In genomic region chr5:146891127-146891526, GRCm38 (mm10) we compare ENCODE assay signal across 8 mouse cellular contexts. TPM values are rescaled to one million over a fixed set of nuclear protein-coding genes. Genes with fewer than 3 reads are reported as not detected.
DNase-seq lines count a peak whose midpoint lies in the region; ATAC-seq lines count a peak whose summit lies in the region.

No protein-coding gene starts in this region.

- H3K4me3 ChIP-seq in kidney, embryonic 15.5 days (replicated peaks), result no peak overlapping the region
- H3K4me3 ChIP-seq in limb, embryonic 10.5 days, result peak overlapping the region; percentile 27; the same call in 1 of the 2 replicates
- no peak overlapping the region for H3K4me3 ChIP-seq in midbrain, embryonic 14.5 days (replicated peaks; ENCODE audit: low read depth, low read length)

- H3K9me3 ChIP-seq in kidney, embryonic 15.5 days (replicated peaks), result no peaks in the 10 kb centered on the region
- no peaks in the 10 kb centered on the region for H3K9me3 ChIP-seq in limb, embryonic 10.5 days (replicated peaks)
- no peaks in the 10 kb centered on the region for H3K9me3 ChIP-seq in midbrain, embryonic 14.5 days (ENCODE audit: control insufficient read depth, low read length)

- H3K9ac ChIP-seq in kidney, embryonic 15.5 days, result no peak overlapping the region
- no peak overlapping the region for H3K9ac ChIP-seq in midbrain, embryonic 14.5 days (replicated peaks; ENCODE audit: low read length)

- H3K27me3 ChIP-seq in kidney, embryonic 15.5 days, result no peaks in the 10 kb centered on the region
- no peaks in the 10 kb centered on the region for H3K27me3 ChIP-seq in limb, embryonic 10.5 days (ENCODE audit: low read depth, poor library complexity, severe bottlenecking)
- H3K27me3 ChIP-seq in midbrain, embryonic 14.5 days (ENCODE audit: control insufficient read depth, insufficient read depth, low read length), result no peaks in the 10 kb centered on the region

- no peak for ATAC-seq in kidney, embryonic 15.5 days (replicated peaks; ENCODE audit: low FRiP score)
- ATAC-seq in erythroblast, adult 5-6 weeks (replicated peaks; ENCODE audit: low FRiP score, poor library complexity, severe bottlenecking), result 0 out of 2 replicates have a peak, but pooled peaks have one; percentile 46
- ATAC-seq in midbrain, embryonic 14.5 days (ENCODE audit: low FRiP score, low TSS enrichment), result no peak

- 15% methylated on average over 14 of the region's 14 CpGs for WGBS in kidney, embryonic 15.5 days
- 17% methylated on average over 14 of the region's 14 CpGs for WGBS in limb, embryonic 10.5 days
- 12% methylated on average over 14 of the region's 14 CpGs for WGBS in midbrain, embryonic 14.5 days

- H3K4me1 ChIP-seq in kidney, embryonic 15.5 days, result no peaks in the 10 kb centered on the region
- peaks cover 3% of the 10 kb centered on the region; the same call in 1 of the 2 replicates for H3K4me1 ChIP-seq in limb, embryonic 10.5 days
- no peaks in the 10 kb centered on the region for H3K4me1 ChIP-seq in midbrain, embryonic 14.5 days (ENCODE audit: control insufficient read depth, insufficient read depth, low read length)

- no peaks in the 10 kb centered on the region for H3K36me3 ChIP-seq in kidney, embryonic 15.5 days
- H3K36me3 ChIP-seq in limb, embryonic 10.5 days, result no peaks in the 10 kb centered on the region
- H3K36me3 ChIP-seq in midbrain, embryonic 14.5 days (ENCODE audit: control insufficient read depth, insufficient read depth, low read length), result no peaks in the 10 kb centered on the region

- DNase-seq in kidney, postnatal 4 days, result no peak
- DNase-seq in MEL-GATA-1-ER (ENCODE audit: extremely low read depth, low read depth), result peak; percentile 59
- DNase-seq in limb, embryonic 10.5 days (ENCODE audit: low spot score), result no peak
- DNase-seq in midbrain, embryonic 14.5 days, result peak; percentile 72
- no peak for DNase-seq in ovary, adult 18-20 months (ENCODE audit: low spot score)
- no peak for DNase-seq in natural killer cell, adult 2 months (ENCODE audit: low spot score in 2 of 2)

- H3K27ac ChIP-seq in kidney, embryonic 15.5 days, result no peak overlapping the region
- no peak overlapping the region for H3K27ac ChIP-seq in limb, embryonic 10.5 days
- H3K27ac ChIP-seq in midbrain, embryonic 14.5 days (replicated peaks; ENCODE audit: low read depth, low read length), result no peak overlapping the region

- peak overlapping the region; percentile 36; the same call in 1 of the 2 replicates for H3K4me2 ChIP-seq in kidney, embryonic 15.5 days
- peak overlapping the region; percentile 21; the same call in 1 of the 2 replicates for H3K4me2 ChIP-seq in midbrain, embryonic 14.5 days (ENCODE audit: low read length)

RNA-seq across cellular contexts. Expression of gene Rasl11a, which starts 46.3 kb away (rescaled TPM):
- polyA plus RNA-seq in kidney, embryonic 15.5 days (2015; fragmentation: Nextera tagmentation; extraction: Ambion mirVana), result 78.6 and 87.4 TPM in 2 replicates
- not detected in 2 replicates for total RNA-seq in erythroblast, adult 5-6 weeks (2015; ENCODE audit: low replicate concordance)
- not detected in 2 replicates for total RNA-seq in erythroblast, adult 5-6 weeks (2017; ENCODE audit: low replicate concordance)
- 30.9 and 40.1 TPM in 2 replicates for polyA plus RNA-seq in limb, embryonic 10.5 days (2016; fragmentation: Nextera tagmentation; extraction: Ambion mirVana)
- 6.9 and 8.2 TPM in 2 replicates for polyA plus RNA-seq in midbrain, embryonic 14.5 days (2014; fragmentation: Nextera tagmentation; extraction: Ambion mirVana)

RNA-seq across cellular contexts. Expression of gene Gtf3a, which starts 57.3 kb away (rescaled TPM):
- polyA plus RNA-seq in kidney, embryonic 15.5 days (2015; fragmentation: Nextera tagmentation; extraction: Ambion mirVana), result 120 and 125 TPM in 2 replicates
- 5.0 and 46.5 TPM in 2 replicates for total RNA-seq in erythroblast, adult 5-6 weeks (2015; ENCODE audit: low replicate concordance)
- total RNA-seq in erythroblast, adult 5-6 weeks (2017; ENCODE audit: low replicate concordance), result 22.2 and 23.8 TPM in 2 replicates
- polyA plus RNA-seq in limb, embryonic 10.5 days (2016; fragmentation: Nextera tagmentation; extraction: Ambion mirVana), result 141 and 159 TPM in 2 replicates
- 102 and 110 TPM in 2 replicates for polyA plus RNA-seq in midbrain, embryonic 14.5 days (2014; fragmentation: Nextera tagmentation; extraction: Ambion mirVana)

RNA-seq across cellular contexts. Expression of gene Rpl21, which starts 58.4 kb away (rescaled TPM):
- 549 and 599 TPM in 2 replicates for polyA plus RNA-seq in kidney, embryonic 15.5 days (2015; fragmentation: Nextera tagmentation; extraction: Ambion mirVana)
- 373 and 491 TPM in 2 replicates for total RNA-seq in erythroblast, adult 5-6 weeks (2015; ENCODE audit: low replicate concordance)
- total RNA-seq in erythroblast, adult 5-6 weeks (2017; ENCODE audit: low replicate concordance), result 439 and 475 TPM in 2 replicates
- polyA plus RNA-seq in limb, embryonic 10.5 days (2016; fragmentation: Nextera tagmentation; extraction: Ambion mirVana), result 536 and 605 TPM in 2 replicates
- 410 and 413 TPM in 2 replicates for polyA plus RNA-seq in midbrain, embryonic 14.5 days (2014; fragmentation: Nextera tagmentation; extraction: Ambion mirVana)

Comparison
In these comparisons a context has a peak if more than half of its experiments do, and no peak if none do; other contexts are left out.
1. DNase-seq: peak in MEL-GATA-1-ER (single experiment) and midbrain, embryonic 14.5 days (single experiment); none in kidney, postnatal 4 days (0 of 2), limb, embryonic 10.5 days (single experiment), ovary, adult 18-20 months (single experiment) and natural killer cell, adult 2 months (0 of 2).